8 mouse cellular contexts compared by ENCODE assay signal in genomic region chr8:4322470-4322869, GRCm38 (mm10). TPM values are rescaled to one million over a fixed set of nuclear protein-coding genes. Genes with fewer than 3 reads are reported as not detected.
A peak's percentile ranks its signal among the peaks of the same experiment; 100 is the strongest.
DNase-seq lines count a peak whose midpoint lies in the region; ATAC-seq and TF ChIP-seq lines count a peak whose summit lies in the region.

No protein-coding gene starts in this region.

- no peak for ATAC-seq in embryonic facial prominence, embryonic 14.5 days (ENCODE audit: low read depth)
- ATAC-seq in heart, embryonic 15.5 days (replicated peaks; ENCODE audit: insufficient number of reproducible peaks, insufficient read depth, low FRiP score, low read depth): no peak
- no peak for ATAC-seq in lung, embryonic 14.5 days (ENCODE audit: insufficient read depth)

- no peaks in the 10 kb centered on the region for H3K27me3 ChIP-seq in E14TG2a.4 (ENCODE audit: insufficient read depth, low read length)
- no peaks in the 10 kb centered on the region for H3K27me3 ChIP-seq in embryonic facial prominence, embryonic 14.5 days (replicated peaks; ENCODE audit: control insufficient read depth, insufficient read depth, low read length)
- no peaks in the 10 kb centered on the region for H3K27me3 ChIP-seq in heart, embryonic 15.5 days
- H3K27me3 ChIP-seq in lung, embryonic 14.5 days (ENCODE audit: insufficient read depth, low read length): no peaks in the 10 kb centered on the region

- no peak overlapping the region for H3K4me3 ChIP-seq in E14TG2a.4 (replicated peaks; ENCODE audit: low read length)
- no peak overlapping the region for H3K4me3 ChIP-seq in embryonic facial prominence, embryonic 14.5 days (ENCODE audit: low read depth, low read length)
- H3K4me3 ChIP-seq in heart, embryonic 15.5 days: 0 out of 2 replicates have a peak overlapping the region, but pooled peaks have one; percentile 96
- no peak overlapping the region for H3K4me3 ChIP-seq in lung, embryonic 14.5 days (ENCODE audit: low read depth, low read length)

- peak overlapping the region; percentile 91; the same call in 1 of the 2 replicates for H3K4me2 ChIP-seq in embryonic facial prominence, embryonic 14.5 days (ENCODE audit: low read depth, low read length)
- H3K4me2 ChIP-seq in heart, embryonic 15.5 days: peak overlapping the region; percentile 78; the same call in 1 of the 2 replicates
- H3K4me2 ChIP-seq in lung, embryonic 14.5 days: peak overlapping the region; percentile 91; the same call in 1 of the 2 replicates

- TF ChIP-seq CTCF in E14TG2a.4 (conservative IDR thresholded peaks at IDR 0.05; ENCODE audit: low read length): peak; percentile 97
- TF ChIP-seq CTCF in lung, embryonic 14.5 days (IDR thresholded peaks at IDR 0.05; ENCODE audit: low read depth): peak; percentile 89

- 25% methylated on average over 2 of the region's 2 CpGs for WGBS in embryonic facial prominence, embryonic 14.5 days
- 33% methylated on average over 2 of the region's 2 CpGs for WGBS in heart, embryonic 15.5 days
- 20% methylated on average over 2 of the region's 2 CpGs for WGBS in lung, embryonic 14.5 days

- peaks cover 66% of the 10 kb centered on the region for H3K4me1 ChIP-seq in E14TG2a.4 (replicated peaks; ENCODE audit: low read depth, low read length)
- peaks cover 9% of the 10 kb centered on the region; the same call in 1 of the 2 replicates for H3K4me1 ChIP-seq in embryonic facial prominence, embryonic 14.5 days (ENCODE audit: control insufficient read depth, insufficient read depth, low read length)
- peaks cover 52% of the 10 kb centered on the region for H3K4me1 ChIP-seq in heart, embryonic 15.5 days (replicated peaks)
- peaks cover 7% of the 10 kb centered on the region for H3K4me1 ChIP-seq in lung, embryonic 14.5 days (ENCODE audit: insufficient read depth)

- peak; percentile 75 to 79 for DNase-seq in adrenal gland, postnatal 36 days
- peak; percentile 81 for DNase-seq in embryonic facial prominence, embryonic 14.5 days (ENCODE audit: low spot score)
- DNase-seq in layer of hippocampus, adult 18-20 months (ENCODE audit: low spot score in 2 of 2): peak; percentile 71 to 91
- peak; percentile 94 for DNase-seq in lung, embryonic 14.5 days
- peak; percentile 93 for DNase-seq in retina, postnatal 1 day
- peak; percentile 48 for DNase-seq in urinary bladder, adult 2 months (ENCODE audit: low spot score)

- no peaks in the 10 kb centered on the region for H3K9me3 ChIP-seq in E14TG2a.4 (ENCODE audit: low read length)
- no peaks in the 10 kb centered on the region for H3K9me3 ChIP-seq in embryonic facial prominence, embryonic 14.5 days (ENCODE audit: control insufficient read depth, low read length)
- H3K9me3 ChIP-seq in heart, embryonic 15.5 days (replicated peaks): no peaks in the 10 kb centered on the region
- H3K9me3 ChIP-seq in lung, embryonic 14.5 days (ENCODE audit: low read depth, low read length): no peaks in the 10 kb centered on the region

- peaks cover 57% of the 10 kb centered on the region for H3K36me3 ChIP-seq in E14TG2a.4 (ENCODE audit: insufficient read depth, low read length)
- H3K36me3 ChIP-seq in embryonic facial prominence, embryonic 14.5 days (ENCODE audit: control insufficient read depth, insufficient read depth, low read length): peaks cover 22% of the 10 kb centered on the region
- peaks cover 9% of the 10 kb centered on the region for H3K36me3 ChIP-seq in heart, embryonic 15.5 days
- peaks cover 40% of the 10 kb centered on the region for H3K36me3 ChIP-seq in lung, embryonic 14.5 days (ENCODE audit: insufficient read depth)

- no peak overlapping the region for H3K27ac ChIP-seq in embryonic facial prominence, embryonic 14.5 days (replicated peaks; ENCODE audit: low read depth, low read length)
- H3K27ac ChIP-seq in heart, embryonic 15.5 days: no peak overlapping the region
- H3K27ac ChIP-seq in lung, embryonic 14.5 days (ENCODE audit: low read depth): no peak overlapping the region

- 0 out of 2 replicates have a peak overlapping the region, but pooled peaks have one; percentile 3 for H3K9ac ChIP-seq in embryonic facial prominence, embryonic 14.5 days (ENCODE audit: low read depth, low read length)
- no peak overlapping the region for H3K9ac ChIP-seq in heart, embryonic 15.5 days
- H3K9ac ChIP-seq in lung, embryonic 14.5 days: no peak overlapping the region

RNA-seq across cellular contexts. Expression of gene Ccl25, which starts 2.5 kb away (rescaled TPM):
- total RNA-seq in adrenal gland, postnatal 36 days (2021): 10 to 100 TPM; 14.8 to 15.5 TPM
- polyA plus RNA-seq in embryonic facial prominence, embryonic 14.5 days (2014; fragmentation: Nextera tagmentation; extraction: Ambion mirVana): 10.2 and 11.2 TPM in 2 replicates
- 15.7 and 63.4 TPM in 2 replicates for polyA plus RNA-seq in heart, embryonic 15.5 days (2015; fragmentation: Nextera tagmentation; extraction: Ambion mirVana)
- total RNA-seq in layer of hippocampus, adult 18-20 months (2021): 10 to 100 TPM; 17.2 to 20.1 TPM
- polyA plus RNA-seq in lung, embryonic 14.5 days (2014; fragmentation: Nextera tagmentation; extraction: Ambion mirVana): 16.2 and 16.4 TPM in 2 replicates
- 6.6 and 8.2 TPM in 2 replicates for polyA plus RNA-seq in urinary bladder, adult 2 months (2012; rRNA removed)

RNA-seq across cellular contexts. Expression of gene Elavl1, which starts 2.7 kb away (rescaled TPM):
- 100 to 1,000 TPM in 1 of 2 experiments, 10 to 100 TPM in 1; 96.6 to 121 TPM for total RNA-seq in adrenal gland, postnatal 36 days (2021)
- 217 and 226 TPM in 2 replicates for polyA plus RNA-seq in embryonic facial prominence, embryonic 14.5 days (2014; fragmentation: Nextera tagmentation; extraction: Ambion mirVana)
- polyA plus RNA-seq in heart, embryonic 15.5 days (2015; fragmentation: Nextera tagmentation; extraction: Ambion mirVana): 160 and 165 TPM in 2 replicates
- total RNA-seq in layer of hippocampus, adult 18-20 months (2021): 10 to 100 TPM; 78.8 to 80.6 TPM
- 307 and 319 TPM in 2 replicates for polyA plus RNA-seq in lung, embryonic 14.5 days (2014; fragmentation: Nextera tagmentation; extraction: Ambion mirVana)
- polyA plus RNA-seq in urinary bladder, adult 2 months (2012; rRNA removed): 61.6 and 65.9 TPM in 2 replicates

RNA-seq across cellular contexts. Expression of gene Timm44, which starts 46.8 kb away (rescaled TPM):
- 10 to 100 TPM; 93.2 to 96.9 TPM for total RNA-seq in adrenal gland, postnatal 36 days (2021)
- 65.4 and 71.9 TPM in 2 replicates for polyA plus RNA-seq in embryonic facial prominence, embryonic 14.5 days (2014; fragmentation: Nextera tagmentation; extraction: Ambion mirVana)
- 59.5 and 60.2 TPM in 2 replicates for polyA plus RNA-seq in heart, embryonic 15.5 days (2015; fragmentation: Nextera tagmentation; extraction: Ambion mirVana)
- total RNA-seq in layer of hippocampus, adult 18-20 months (2021): 10 to 100 TPM; 59.1 to 61.4 TPM
- 74.9 and 77.0 TPM in 2 replicates for polyA plus RNA-seq in lung, embryonic 14.5 days (2014; fragmentation: Nextera tagmentation; extraction: Ambion mirVana)
- 66.5 and 76.2 TPM in 2 replicates for polyA plus RNA-seq in urinary bladder, adult 2 months (2012; rRNA removed)
